Mouse (Mus musculus) left cerebral cortex, adult 9 months (tissue): ENCODE measurements around the gene Vash1.

Experiments
- DNase-seq, 2 experiments: peaks; one replicate each; pipeline ENCODE4 v3.0.0; 2022; ENCODE audit warnings: low spot score in 2 of 2

Gene Vash1

DNA sequence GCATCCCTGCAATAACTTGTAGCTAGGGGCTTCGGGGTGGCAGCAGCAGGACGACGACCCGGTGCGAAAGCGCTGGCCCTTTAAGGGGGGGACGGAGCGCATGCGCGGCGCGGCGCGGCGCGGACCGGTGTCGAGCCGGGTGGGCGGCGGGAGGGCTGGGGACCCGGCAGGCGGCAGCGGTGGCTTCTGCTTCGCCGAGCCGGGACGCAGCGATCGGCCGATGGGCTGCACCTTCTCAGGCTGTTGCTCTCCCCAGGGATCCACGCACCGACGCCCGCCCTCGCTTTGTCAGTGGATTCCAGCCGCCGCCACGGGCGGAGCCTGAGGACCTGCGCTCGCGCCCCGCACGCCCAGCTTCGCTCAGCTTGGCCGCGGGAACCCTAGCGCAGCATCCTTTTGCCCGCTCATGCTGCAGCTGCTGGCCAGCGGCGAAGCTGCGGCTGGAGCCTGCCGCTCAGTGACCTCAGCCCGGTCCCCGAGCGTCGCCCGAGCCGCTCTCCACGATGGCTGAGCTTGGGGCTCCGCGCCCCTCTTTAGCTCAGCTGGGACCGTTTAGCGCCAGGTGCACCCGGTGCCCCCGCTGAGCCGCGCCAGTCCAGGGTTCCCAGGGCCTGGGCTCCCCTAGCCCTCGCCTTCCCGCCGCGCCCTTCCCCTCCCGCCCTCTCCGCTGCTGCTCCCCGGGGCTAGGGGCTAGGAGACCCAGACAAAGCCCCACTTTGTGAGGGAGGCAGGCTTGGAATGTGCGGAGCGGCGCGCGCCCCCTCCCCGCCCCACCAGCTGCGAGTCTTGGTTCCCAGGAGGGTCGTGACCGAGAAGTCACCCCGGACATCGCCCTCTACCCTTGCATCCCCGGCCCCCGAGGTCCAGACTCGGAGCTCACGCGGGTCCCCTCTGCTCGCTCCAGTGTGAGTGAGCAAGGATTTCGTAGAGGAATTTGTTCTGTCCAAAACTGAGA, at the start of gene Vash1:
Vash1 (plus strand) TSS at position 110 of the 955 bp plus-strand sequence.
- DNase-seq = peak in 1 of 2 experiments; percentile 73

DNA sequence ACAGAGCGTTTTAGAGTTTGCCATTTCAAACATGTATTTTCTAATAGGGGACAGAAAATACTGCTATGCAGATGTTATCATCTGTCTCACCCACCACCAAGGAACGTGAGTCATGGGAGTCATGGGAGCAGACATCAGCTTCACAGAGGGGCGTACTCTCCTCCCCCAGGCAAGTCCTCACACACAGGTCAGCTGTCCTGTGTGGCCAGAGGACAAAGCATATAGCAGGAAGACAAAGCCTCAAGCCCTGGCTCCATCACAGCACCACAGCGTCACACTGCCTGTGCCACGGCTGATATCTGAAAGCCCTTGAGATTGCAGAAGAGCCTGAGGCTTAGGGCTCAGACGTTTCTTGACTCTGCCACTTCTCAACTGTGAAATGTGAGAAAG, 49.7 kb upstream of the Vash1 start:
- no peak for DNase-seq

DNA sequence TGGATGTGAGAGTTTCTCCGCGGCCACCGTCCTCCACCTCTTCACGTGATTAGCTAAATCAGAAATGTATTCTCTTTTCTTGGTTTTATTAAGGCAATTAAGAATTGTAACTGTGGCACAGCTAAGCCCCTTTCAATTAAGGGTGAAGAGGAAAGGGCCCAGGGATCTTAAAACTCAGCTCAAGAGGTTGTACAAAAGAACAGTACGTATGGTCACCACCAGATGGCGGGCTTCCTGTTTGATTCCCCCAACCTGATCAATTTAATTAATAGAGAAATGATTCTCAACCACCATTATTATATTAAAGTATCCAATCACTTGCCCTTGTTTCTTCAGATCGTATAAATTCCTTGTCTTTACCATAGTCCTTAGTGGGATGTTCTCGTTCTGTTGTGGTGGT, 36.7 kb upstream of the Vash1 start:
- peak in 1 of 2 experiments; percentile 32 for DNase-seq

DNA sequence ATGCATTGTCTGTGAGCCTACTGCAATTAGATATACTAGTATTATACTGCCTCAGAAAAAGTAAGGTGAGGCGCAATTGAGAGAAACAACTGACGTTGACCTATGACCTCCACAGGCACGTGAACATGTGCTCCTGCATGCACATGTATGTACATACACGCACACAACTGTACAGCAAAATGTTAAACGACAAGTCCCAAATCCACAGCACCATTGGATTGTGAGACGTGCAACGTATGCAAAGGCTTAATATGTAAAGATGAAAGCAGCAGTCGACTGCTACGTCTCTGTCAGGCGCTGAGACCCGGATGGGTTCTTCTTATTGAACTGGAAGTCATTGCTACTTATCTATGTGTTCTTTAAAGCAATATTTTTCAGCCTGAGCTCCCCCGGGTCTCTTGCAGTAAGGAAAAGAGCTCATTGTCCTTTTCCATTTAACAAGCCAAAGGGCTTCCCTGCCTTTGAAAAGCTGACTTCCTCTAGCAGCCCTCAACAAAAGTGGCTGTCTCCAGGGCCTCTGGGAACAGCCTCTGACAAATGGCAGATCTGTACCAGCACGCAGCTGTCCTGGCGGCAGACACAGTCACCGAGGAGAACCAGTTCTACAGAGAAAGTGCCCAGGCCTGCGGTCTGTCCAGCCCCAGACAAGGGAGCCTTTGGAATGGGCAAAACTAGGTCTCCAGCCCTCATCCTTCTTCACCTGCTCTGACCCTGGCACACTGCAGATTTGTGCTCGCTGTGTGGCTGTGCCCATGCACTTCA, 33.8 kb upstream of the Vash1 start:
- peak in 1 of 2 experiments; percentile 34 for DNase-seq

DNA sequence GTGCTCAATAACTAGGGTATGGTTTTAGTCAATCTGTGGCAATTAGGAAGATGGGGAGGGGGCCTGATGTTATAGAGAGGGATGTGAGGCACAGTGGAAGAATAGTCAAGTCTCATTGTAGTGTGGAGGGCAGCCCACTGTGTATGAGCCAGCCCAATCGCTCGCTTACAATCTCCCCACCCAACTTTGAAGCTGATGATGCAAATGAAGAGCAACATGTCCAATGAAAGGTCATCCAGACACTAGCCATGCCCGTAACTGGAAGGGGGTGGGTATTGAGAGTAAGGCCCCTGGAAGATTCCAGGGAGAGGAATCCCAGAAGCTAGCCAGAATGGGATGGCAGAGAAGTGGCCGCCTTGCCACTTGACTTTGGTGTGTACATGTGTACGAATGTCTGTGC, 33.0 kb upstream of the Vash1 start:
- DNase-seq = no peak

DNA sequence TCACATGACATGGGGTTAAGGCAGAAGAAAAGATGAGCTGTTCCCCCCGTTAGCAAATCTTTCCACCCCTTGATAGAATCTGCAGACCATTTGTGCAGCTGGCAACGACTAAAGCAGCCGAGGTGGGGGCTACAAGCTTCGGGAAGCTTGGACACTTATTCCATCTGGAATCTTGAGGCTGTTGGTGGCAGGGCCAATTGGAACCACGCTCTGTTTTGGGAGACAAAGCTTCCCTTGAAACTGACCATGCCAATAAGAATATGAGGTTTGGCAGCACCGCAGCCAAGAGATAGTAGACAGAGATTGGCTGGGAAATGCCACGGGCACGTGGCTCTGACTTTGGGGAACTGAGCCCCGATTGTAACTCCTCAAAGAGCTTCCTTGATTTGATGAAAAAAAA, 31.7 kb upstream of the Vash1 start:
- DNase-seq = peak in 1 of 2 experiments; percentile 19

DNA sequence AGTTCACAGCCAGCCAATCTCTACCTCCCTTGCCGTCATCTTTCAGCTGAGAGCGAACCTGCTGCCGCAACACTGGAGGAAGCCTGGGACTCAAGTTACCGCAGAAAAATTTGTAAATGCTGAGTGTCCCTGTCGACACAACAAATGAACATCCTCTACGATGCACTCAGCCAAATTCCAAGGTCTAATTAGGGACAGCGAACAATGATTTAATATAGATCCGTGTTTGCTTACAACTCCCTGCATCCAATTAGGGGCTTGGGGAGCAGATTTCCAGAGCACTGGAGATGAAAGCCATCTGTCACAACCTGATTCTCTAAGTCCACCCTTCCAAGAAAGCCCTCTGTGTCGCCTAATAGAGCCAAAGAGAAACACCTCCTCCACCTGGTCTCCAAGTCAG, 31.2 kb upstream of the Vash1 start:
- DNase-seq = no peak

DNA sequence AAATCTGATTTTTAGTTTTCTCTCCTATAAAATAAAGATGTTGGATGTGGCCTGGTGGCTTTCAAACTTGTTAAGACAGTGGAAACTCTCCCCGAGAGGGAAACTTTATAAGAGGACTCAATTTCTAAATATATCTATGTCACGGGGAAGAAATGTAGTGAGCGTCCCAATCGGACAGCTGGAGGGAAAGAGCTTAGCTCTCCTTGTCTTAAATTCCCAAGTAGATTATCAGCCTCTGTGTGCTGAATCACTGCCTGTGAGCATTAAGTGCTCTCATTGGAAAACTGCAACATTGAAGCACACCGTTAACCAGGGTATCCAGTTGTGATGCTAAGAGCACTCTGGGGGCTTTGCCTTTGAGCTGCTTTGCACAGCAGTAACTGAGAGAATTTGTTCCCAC, 30.8 kb upstream of the Vash1 start:
- no peak for DNase-seq

DNA sequence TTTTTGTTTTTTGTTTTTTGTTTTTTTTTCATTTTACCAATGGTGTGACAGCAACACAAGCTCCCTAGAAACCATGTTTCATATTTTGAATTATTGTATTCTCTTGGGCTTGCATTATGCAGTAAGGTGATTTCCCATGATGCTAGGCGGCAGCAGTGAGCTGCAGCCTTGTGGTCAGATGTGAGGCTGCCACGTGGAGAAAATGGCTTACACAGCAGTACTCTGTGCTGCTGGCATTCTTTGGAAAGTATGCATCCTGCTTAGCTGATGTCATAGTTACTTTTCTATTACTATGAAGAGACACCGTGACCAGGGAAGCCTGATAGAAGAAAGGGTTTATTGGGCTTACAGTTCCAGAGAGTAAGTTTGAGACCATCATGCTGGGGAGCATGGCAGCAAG, 30.0 kb upstream of the Vash1 start:
- DNase-seq = no peak

DNA sequence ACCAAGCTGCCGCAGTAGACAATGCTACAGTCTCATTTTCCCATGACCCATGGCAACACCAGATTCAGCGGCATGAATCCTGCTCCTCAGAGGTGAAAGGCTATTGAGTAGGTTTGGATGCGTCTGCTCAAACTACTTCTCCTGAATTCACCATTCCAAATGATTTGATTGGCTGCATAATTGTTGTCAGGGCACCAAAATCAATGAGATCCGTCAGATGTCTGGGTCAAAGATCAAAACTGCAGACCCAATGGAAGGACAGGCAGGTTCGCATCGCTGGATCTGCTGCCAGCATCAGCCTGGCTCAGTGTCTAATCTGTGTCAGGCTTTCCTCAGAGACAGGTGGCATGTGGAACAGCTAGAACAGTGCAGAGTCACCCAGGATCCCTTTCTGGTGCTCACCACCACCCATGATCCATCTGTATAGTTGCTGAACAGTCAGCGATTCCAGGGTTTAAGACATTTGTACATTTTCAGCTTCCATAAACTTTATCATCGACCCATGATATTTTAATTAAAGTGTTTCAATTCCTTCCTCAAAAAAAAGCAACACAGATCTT, 27.1 kb upstream of the Vash1 start:
- DNase-seq = no peak

DNA sequence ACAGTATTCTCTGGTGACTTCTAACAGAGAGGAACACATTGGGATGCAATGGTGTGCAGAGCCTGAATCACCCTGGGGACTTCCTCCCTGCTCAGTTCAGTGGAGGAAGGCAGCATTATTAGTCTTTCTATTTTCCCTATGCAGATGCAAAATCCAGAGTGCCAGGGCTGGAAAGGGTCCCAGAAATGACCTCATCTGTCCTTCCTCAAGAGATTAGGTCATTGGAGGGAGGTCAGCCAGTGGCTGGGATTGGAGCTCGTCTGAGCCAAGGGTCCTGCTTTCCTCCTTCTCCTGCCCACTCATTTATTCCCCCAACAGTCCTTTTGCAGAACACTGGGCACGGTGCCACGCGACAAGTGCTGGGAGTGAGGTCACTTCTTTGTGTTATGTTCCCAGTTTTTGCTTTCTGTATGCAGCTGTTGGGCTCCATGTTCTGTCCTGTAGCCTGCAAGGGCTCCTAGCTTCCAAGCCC, 25.9 kb upstream of the Vash1 start:
- DNase-seq = peak; percentile 65 to 84

DNA sequence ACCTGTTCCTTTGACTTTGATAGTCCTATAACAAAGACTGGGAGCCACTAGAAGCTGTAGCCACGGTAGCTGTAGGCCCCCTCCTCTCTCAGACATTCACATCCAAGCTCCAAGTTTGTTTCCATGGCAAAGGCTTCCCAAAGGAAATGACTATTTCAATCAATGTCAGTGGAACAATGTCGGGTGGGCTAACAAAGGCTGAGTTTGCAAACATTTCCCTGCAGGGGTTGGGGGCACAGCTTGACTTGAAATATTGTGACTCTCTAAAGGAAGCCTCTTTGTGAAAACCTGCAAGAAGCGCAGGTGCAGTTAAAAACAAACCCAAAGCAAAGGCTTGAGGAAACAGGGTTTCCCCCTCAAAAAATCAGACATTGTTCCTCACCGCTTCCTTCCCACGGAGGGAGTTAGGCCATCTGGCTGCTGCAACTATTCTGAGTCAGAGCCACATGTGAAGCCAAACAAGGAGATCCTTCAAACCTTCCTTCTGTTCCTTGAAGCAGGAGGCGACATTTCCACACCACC, 19.0 kb upstream of the Vash1 start:
- DNase-seq = peak in 1 of 2 experiments; percentile 79

DNA sequence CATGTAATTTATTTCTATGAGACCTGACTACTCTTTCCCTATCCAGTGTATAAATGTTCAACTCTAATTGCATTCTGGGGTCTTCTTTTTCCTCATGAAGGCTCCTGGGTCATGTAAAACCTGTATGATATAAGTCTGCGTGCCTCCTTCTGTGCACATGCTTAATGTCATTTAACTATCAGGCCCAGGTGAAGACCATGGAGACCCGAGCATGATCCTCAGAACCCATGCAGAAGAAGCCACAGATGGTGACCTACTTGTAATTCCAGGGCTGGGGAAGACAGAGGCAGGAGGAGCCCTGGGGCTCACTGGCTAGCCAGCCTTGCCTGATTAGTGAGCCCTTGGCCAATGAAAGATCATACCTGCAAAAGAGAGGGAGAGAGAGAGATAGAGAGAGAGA, 18.0 kb upstream of the Vash1 start:
- no peak for DNase-seq

DNA sequence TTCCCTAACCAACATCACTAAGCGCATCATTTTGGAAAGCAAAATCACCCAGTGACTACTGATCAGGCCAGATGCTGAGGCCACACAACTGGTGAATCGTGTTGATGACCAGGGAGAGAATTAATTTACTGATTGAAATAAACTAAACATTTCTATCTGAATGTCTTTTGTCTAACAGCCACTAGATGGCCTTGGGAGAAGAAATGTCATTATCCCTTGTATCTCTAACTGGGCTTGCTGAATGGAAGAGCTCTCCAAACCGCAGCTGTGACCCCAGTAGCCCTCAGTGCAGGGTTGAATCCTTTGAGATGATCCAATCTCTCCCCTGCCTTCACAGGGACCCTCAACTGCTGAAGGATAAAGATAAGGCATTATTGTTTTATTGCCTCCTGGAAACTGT, 12.8 kb upstream of the Vash1 start:
- no peak for DNase-seq

DNA sequence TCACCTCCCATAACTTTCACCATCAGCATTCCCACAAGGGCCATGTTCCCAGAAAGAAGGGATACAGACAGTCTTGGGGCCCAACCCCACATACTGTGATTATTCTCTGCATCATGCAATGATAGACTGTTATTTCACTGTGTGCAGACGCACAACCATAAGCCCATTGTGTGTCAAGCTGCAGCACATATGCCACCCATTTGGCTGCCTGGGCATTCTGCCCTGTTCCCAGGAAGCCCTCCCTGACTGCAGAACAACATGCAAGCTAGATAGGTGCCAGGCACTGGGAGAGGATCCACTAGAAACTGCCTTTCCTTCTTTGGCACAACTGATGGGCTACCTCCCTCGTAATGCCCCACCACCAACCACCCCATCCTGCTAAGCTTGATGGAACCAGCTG, 10.1 kb upstream of the Vash1 start:
- no peak for DNase-seq

DNA sequence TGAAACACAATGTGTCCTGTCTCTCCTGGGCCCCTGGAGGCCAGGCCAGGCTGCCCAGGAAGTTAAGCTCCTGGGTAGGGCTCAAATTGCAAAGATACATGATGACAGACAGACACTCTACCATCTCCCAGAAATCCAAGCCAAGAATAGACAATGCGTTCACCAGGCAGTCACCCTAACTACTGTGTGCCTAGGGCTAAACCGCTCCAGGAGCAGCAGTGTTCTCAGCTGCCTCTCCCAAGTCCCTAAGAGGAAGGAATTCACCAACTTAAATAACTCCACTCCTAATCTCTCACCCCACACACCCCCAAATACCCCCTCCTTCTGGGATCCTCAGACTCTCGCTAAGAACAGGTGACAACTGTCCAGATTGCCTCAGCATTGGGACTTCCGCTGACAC, 6.4 kb upstream of the Vash1 start:
- DNase-seq = no peak

DNA sequence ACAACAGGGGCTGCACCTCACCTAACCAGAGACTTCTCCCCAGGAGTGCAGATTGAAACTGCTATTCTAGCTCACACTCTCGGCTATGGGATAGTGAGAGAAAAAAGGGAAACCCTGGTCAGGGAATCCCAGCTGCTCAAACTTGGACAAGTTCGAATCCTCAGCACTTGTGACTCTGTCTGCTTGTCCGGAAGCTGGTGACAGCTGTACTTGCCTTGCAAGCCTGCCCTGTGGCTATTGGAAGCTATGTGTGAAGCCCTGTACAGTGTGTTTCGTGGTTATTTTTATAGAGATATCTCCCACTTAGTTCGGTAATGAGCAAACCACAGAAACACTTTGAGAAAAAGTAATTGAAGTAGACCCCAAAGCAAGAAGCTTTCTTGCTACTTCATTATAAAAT, 6.0 kb upstream of the Vash1 start:
- no peak for DNase-seq

DNA sequence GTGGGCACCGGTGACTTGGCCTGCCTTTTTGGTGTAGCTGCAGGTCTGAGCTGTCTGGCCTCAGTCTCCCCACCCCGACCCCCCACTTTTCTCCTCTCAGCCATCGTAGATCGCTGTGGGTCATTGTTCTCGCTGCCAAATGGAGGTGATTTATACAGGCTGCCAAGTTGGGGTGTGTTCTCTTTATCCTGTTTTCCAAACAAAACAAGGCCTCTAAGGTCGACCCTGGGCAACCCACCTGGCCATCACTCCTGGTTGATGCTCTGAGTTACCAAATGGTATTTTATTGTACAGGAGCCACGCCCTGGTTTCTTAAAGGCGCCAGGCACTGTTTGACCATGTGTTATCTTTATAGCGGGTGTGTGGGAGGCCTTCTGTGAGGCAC, 1.0 kb downstream of the Vash1 start:
- no peak for DNase-seq

DNA sequence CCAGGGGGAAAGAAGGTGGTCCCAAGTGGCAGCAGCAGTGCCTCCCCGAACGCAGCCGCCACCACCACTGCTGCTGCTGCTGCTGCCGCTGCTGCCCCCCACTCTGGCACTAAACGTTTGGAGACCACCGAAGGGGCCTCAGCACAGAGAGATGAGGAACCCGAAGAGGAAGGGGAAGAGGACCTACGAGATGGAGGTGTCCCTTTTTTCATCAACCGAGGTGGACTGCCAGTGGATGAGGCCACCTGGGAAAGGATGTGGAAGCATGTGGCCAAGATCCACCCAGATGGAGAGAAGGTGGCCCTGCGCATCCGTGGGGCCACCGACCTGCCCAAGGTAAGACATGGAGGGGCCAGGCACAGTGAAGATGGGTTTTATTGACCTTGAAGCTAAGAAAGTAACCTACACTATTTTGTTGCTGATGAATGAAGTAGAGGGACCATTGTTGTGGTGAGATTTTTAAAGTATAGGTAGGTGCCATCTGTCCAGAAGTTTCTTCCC, 1.5 kb downstream of the Vash1 start:
- no peak for DNase-seq

DNA sequence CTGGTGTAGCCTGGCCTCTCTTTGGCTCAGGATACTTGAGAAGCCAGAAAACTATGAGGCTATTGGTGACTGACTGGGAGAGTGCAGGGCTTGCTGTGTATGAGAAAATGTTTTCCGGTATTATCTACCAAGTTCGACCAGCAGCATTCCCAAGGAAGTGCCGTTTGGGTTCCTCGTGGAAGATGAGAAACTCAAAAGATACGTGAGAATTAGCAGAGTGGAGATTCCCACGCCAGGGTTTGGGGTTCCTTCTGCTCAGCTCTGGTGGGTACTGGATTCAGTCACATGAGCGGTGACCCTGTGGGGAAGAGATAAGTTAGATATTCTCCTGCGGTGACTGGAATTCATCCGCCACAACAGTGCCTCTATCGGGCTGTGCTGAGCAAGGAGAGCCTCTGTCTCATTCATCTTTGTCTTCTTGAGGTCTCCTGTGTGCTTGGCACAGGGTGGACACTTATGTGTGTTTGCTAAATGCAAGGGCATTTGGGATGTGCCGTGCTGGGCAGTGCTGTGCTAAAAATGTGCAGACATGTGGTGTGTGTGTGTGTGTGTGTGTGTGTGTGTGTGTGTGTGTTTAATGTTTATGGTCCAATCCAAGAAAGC, 2.2 kb downstream of the Vash1 start:
- no peak for DNase-seq

DNA sequence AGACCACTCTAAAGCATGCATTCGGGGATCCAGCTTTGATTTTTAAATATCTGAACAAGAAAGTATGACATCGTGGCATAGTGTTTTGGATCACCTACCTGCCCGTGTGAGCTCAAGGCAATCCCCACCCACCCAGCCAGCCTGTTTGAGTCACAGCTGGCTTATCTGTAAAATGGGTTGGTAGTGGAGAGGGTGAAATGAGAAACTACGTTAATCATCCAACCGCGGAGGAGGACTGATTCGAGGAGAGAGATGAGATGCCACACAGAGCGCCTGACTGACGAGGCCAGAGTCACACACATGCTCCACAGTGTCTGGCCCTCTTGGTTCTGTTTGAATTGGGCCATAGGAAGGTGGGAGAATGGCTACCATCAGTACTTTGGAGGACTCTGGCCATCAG, 3.1 kb downstream of the Vash1 start:
- DNase-seq = no peak

DNA sequence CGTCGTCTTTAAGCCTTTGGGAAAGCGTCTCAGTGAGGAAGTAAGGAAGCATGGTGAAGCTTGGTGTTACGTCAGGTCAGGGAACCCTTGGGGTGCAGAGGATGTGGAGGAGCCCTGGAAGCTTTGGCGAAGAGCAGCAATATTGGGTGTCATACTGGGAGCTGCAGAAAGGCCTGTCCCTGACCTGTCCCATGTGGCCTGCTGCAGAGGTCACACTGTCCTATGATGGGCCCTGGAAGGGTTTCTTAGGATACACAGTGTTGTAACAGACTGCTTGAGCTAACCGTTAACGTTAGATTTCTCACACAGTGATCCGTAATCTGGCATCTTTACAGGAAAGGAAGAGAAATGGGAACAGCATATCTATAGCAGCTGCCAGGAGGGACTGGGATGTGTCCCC, 3.7 kb downstream of the Vash1 start:
- no peak for DNase-seq
